Mouse (Mus musculus): ENCODE measurements around the gene Aass.

The Aass gene

DNA sequence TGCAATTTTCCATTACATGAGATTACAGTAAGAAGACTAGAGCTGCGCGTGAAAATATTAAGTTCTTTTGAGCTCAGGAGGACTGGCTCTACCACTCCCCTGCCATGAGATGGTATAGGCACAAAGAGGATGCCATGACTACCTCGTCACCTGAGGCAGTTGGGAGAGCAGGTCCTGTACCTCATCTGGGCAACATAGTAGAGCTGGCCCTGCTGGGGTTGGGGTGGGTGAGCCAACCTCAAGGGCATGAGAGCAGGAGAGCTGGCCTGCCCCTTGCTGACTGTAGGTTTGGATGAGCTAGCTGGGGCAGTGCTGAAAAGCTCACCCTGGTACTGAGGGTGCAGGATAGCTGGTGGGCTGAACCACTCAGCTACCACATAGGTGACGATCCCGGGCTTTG, 77.1 kb downstream of the Aass start:
- no peak for DNase-seq (ENCODE audit: low spot score in 2 of 2)

DNA sequence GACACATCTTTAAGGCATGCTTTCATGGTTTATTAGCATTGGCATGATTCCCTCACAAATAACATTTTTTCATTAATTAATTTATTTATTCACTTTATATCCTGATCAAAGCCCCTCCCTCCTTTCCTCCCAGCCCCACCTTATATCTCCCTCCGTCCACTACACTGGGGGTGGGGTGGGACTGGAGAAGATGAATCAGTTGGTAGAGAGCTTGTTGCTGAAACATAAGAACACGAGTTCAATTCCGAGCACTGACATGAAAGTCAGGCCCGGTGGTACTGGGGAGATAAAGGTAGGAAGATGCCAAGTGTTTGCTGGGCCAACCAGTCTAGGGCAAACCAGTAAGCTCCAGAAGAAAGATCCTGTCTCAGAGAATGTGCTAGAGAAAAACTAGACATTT, 84.0 kb downstream of the Aass start:
- no peak for DNase-seq (ENCODE audit: low spot score in 2 of 2)

DNA sequence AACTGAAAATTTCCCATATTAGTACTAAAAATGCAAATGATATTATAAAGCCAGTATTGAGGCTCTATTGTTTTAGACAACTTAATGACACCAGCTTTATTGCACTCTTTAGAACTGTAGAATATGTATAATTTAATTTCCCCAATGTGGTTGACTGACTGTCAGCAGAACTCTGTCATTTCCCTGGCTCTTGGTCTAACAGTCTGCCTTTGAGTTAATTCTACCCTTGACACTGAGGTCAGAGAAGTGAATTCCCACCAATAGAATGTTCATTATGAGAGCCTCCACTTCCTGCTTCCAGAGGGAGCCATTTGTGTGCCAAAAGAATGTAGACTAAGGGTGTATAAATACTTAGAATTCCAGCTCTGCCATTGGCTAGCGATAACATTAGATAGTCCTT, 104.5 kb downstream of the Aass start:
- no peak for DNase-seq (ENCODE audit: low spot score in 2 of 2)
